Mouse (Mus musculus): ENCODE measurements around the gene Foxj1.
A peak's percentile ranks its signal among the peaks of the same experiment; 100 is the strongest.
"Not testable (repeated sequence)": the region's sequence is repeated elsewhere in the genome, so short reads cannot be mapped to it uniquely, and the experiment has no call there.

The Foxj1 gene

GRCm38 (mm10) chr11:116335244-116336036 lies at the start of gene Foxj1:
Gene Foxj1, minus strand, starts transcription at chr11:116335399.
- DNase-seq (ENCODE audit: low spot score), result peak; percentile 95

- DNase-seq (ENCODE audit: low spot score), result no peak
Measured at GRCm38 (mm10) chr11:116384171-116384570, 49.0 kb upstream of the Foxj1 start.

- DNase-seq (ENCODE audit: low spot score), result not testable (repeated sequence)
Measured at GRCm38 (mm10) chr11:116383070-116383469, 47.9 kb upstream of the Foxj1 start.

DNA sequence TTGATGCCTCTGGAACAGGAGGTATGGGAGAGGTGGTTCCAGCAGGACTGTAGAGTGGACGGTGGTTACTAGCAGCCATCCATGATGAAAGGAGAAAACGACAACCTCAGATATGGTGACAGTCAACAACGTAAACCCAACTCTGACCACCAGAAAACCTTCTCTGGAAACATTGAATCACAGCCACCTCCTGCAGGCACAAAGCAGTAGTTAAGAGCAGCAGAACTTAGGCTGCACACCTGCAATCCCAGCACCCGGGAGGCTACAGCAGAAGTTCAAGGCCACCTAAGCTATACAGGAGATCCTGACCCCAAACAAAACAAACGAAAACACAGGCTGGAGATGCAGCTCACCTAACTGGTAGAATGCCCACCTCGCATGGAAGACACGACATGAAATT lies 45.6 kb upstream of the Foxj1 start:
- no peak for DNase-seq (ENCODE audit: low spot score)

DNA sequence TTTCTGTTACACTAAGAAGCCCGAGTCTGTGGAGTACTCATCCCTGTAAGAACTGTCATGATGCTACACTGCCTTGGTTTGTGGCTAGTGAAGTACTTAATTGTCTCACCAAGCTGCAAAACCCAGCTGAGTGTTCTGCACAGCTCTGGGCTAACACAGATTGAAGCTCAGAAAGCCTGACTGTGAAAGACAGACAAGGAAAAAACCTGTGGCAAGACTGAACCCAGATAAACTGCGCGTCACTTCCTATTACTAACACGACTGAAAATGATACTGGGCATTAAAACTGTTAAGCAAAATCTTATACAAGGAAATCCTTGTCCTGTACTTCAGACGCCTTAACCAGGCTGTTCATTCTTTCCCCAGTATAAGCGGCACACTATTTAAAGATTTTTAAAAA lies 44.3 kb upstream of the Foxj1 start:
- no peak for DNase-seq (ENCODE audit: low spot score)

DNA sequence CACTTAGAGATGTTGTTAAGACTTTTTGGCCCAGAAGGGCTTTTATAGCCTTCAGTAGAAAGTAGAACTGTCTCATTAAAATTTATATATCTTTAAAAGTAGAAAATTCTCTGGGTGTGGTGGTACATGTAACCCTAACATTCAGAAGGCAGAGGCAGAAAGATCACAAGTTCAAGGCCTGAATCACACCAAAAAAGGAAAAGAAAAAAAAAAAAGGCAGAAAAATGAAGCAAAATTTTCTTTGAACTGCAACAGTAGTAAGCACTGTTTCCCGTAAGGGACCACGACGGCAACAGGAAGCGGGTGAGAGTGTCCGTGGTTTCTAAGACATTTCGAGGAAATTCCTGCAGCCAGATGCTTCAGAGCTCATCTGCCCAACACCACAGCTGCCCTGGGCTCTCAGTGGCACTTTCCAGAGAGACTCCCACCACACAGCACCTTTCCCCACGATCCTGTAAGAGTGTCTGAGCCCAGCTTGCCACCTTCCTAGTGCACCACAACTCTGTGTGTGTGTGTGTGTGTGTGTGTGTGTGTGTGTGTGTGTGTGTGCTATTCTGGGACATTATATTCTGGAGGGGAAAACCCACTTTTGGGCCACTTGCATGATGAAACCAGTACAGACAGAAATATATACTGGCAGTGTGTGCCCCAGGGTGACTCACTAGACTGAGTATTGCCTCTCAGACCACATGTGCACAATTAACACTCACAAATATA lies 41.9 kb upstream of the Foxj1 start:
- no peak for DNase-seq (ENCODE audit: low spot score)

GRCm38 (mm10) chr11:116371894-116372450 lies 36.8 kb upstream of the Foxj1 start:
- DNase-seq (ENCODE audit: low spot score), result no peak

GRCm38 (mm10) chr11:116369633-116370032 lies 34.4 kb upstream of the Foxj1 start:
- DNase-seq (ENCODE audit: low spot score), result no peak

DNA sequence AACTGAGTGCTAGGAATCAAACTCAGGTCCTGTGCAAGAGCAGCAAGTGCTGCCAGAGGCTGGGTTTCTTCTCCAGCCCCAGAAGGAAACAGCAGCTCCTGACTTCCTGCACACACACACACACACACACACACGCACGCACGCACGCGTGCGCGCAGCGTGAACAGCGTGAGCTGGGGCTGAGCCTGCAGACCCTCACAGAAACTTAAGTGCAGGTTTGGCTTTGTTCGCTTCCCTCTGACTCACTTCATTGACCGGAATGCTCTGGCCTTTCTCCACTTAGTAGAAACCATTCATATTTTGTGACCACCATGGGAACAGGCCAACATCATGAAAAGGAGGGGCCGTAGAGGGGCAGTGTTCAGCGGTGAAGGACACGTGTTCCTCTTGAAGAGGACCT lies 33.9 kb upstream of the Foxj1 start:
- no peak for DNase-seq (ENCODE audit: low spot score)

GRCm38 (mm10) chr11:116368116-116368515 lies 32.9 kb upstream of the Foxj1 start:
- peak; percentile 82 for DNase-seq (ENCODE audit: low spot score)

DNA sequence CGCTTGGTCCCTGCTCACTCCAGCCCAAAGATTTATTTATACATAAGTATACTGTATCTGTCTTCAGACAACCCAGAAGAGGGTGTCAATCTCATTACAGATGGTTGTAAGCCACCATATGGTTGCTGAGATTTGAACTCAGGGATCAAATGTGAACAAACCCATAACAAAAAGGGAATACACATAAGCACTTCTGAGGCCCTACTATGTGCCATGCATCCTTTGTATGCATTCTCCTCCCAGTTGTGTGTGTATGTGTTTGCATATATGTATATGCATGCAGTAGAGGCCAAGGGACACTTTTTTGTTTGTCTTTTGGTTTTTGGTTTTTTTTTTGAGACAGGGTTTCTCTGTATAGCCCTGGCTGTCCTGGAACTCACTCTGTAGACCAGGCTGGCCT lies 31.4 kb upstream of the Foxj1 start:
- no peak for DNase-seq (ENCODE audit: low spot score)

- no peak for DNase-seq (ENCODE audit: low spot score)
Measured at GRCm38 (mm10) chr11:116366124-116366523, 30.9 kb upstream of the Foxj1 start.

- DNase-seq (ENCODE audit: low spot score), result no peak
Measured at GRCm38 (mm10) chr11:116365432-116365831, 30.2 kb upstream of the Foxj1 start.

- DNase-seq (ENCODE audit: low spot score), result no peak
Measured at GRCm38 (mm10) chr11:116362015-116362414, 26.8 kb upstream of the Foxj1 start.

GRCm38 (mm10) chr11:116360915-116361314 lies 25.7 kb upstream of the Foxj1 start:
- DNase-seq (ENCODE audit: low spot score), result not testable (repeated sequence)

- DNase-seq (ENCODE audit: low spot score), result no peak
Measured at GRCm38 (mm10) chr11:116359652-116360051, 24.5 kb upstream of the Foxj1 start.

- DNase-seq (ENCODE audit: low spot score), result no peak
Measured at GRCm38 (mm10) chr11:116358926-116359637, 23.9 kb upstream of the Foxj1 start.

DNA sequence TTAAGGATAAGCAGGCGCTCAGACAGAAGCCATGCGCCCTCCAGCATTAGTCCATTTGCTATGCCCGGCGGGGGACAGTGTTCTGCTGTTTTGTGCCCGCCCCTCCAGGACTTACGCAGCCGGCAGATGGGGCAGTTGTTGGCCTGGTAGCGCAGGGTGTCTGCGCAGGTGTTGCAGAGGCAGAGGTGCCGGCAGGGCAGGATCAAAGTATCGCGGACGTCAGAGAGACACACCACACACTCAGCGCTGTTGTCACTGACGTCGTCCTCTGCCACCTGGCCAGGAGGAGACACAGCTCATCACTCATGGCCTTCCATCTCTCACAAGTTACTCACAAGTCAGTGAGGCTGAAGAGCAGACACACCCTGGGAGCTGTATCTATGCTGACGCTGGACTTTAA lies 19.3 kb upstream of the Foxj1 start:
- no peak for DNase-seq (ENCODE audit: low spot score)

GRCm38 (mm10) chr11:116353535-116353934 lies 18.3 kb upstream of the Foxj1 start:
- DNase-seq (ENCODE audit: low spot score), result no peak

DNA sequence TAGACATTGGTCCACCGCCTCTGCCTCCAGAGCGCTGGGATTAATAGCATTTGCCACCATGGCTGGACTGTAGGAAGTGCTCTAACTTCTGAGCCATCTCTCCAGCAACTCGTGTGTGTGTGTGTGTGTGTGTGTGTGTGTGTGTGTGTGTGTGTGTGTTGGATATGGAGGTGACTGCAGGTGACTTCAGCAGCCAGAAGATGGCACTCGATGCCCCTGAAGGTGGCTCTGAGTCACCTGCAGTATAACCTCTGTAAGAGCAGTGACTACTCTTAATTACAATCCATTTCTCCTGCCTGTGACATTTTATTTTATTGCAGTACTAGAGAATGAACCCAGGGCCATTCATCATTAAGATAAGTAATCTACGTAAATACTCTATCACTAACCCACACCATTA lies 16.1 kb upstream of the Foxj1 start:
- DNase-seq (ENCODE audit: low spot score), result no peak

GRCm38 (mm10) chr11:116347955-116348354 lies 12.8 kb upstream of the Foxj1 start:
- no peak for DNase-seq (ENCODE audit: low spot score)

DNA sequence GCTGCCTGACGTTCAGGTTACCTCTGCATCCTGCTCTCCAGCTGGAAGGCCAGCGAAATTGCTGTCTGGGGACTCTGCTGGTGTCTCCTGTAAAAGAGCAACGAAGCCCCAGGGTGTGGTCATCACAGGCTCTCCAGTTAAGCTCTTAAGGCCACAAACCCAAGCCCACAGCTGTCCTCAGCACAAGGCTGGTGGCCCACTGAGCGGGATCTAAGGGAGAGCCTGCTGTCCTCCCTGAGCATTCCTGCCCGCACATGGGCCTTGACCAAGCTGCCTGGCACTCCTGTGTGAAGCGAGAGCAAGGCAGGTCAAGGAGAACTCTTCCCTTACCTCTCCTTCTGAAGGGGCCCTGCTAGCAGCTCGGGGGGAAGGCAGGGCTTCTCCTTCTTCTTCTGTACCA lies 11.8 kb upstream of the Foxj1 start:
- DNase-seq (ENCODE audit: low spot score), result no peak

Measured in ovary, postnatal 36 days (tissue).